Mouse (Mus musculus): ENCODE results near the gene Megf9. TPM values are rescaled to one million over a fixed set of nuclear protein-coding genes. Genes with fewer than 3 reads are reported as not detected.

Gene Megf9
- polyA plus RNA-seq, 1 experiment from 2014 or later = 28.2 TPM

- Histone ChIP-seq H3K27me3 (no peaks in the 10 kb centered on the region), H3K9ac (no peak overlapping the region), H3K36me3 (ENCODE audit: poor library complexity, severe bottlenecking) (no peaks in the 10 kb centered on the region), H3K4me3 (no peak overlapping the region), H3K4me1 (peaks cover 13% of the 10 kb centered on the region), H3K27ac (no peak overlapping the region), H3K9me3 (replicated peaks) (no peaks in the 10 kb centered on the region), H3K4me2 (no peak overlapping the region)
- 77% methylated on average over 1 of the region's 1 CpGs for WGBS
- no peak for ATAC-seq
Observed at GRCm38 (mm10) chr4:70517646-70518045, 17.1 kb downstream of the Megf9 start.

GRCm38 (mm10) chr4:70516289-70516688 lies 18.5 kb downstream of the Megf9 start:
- no peak overlapping the region for H3K4me3 ChIP-seq
- 92% methylated on average over 6 of the region's 6 CpGs for WGBS
- no peak overlapping the region for H3K4me2 ChIP-seq
- no peak for ATAC-seq
- H3K27me3 ChIP-seq = no peaks in the 10 kb centered on the region
- H3K9ac ChIP-seq = no peak overlapping the region
- H3K27ac ChIP-seq = no peak overlapping the region
- H3K36me3 ChIP-seq (ENCODE audit: poor library complexity, severe bottlenecking) = no peaks in the 10 kb centered on the region
- no peaks in the 10 kb centered on the region for H3K9me3 ChIP-seq (replicated peaks)
- peaks cover 11% of the 10 kb centered on the region for H3K4me1 ChIP-seq

GRCm38 (mm10) chr4:70515514-70515913 lies 19.3 kb downstream of the Megf9 start:
- Histone ChIP-seq H3K4me2 (no peak overlapping the region), H3K9ac (no peak overlapping the region), H3K4me3 (no peak overlapping the region), H3K4me1 (peaks cover 5% of the 10 kb centered on the region), H3K9me3 (replicated peaks) (no peaks in the 10 kb centered on the region), H3K27ac (no peak overlapping the region), H3K27me3 (no peaks in the 10 kb centered on the region), H3K36me3 (ENCODE audit: poor library complexity, severe bottlenecking) (no peaks in the 10 kb centered on the region)
- no peak for ATAC-seq

- Histone ChIP-seq H3K4me1 (peaks cover 13% of the 10 kb centered on the region), H3K9ac (no peak overlapping the region), H3K27ac (no peak overlapping the region; the same call in 1 of the 2 replicates), H3K36me3 (ENCODE audit: poor library complexity, severe bottlenecking) (no peaks in the 10 kb centered on the region), H3K9me3 (replicated peaks) (no peaks in the 10 kb centered on the region), H3K27me3 (no peaks in the 10 kb centered on the region), H3K4me2 (no peak overlapping the region), H3K4me3 (no peak overlapping the region)
- no peak; the same call in 1 of the 2 replicates for ATAC-seq
- 21% methylated on average over 2 of the region's 2 CpGs for WGBS
Observed at GRCm38 (mm10) chr4:70509987-70510386, 24.8 kb downstream of the Megf9 start.

- H3K4me1 ChIP-seq = peaks cover 13% of the 10 kb centered on the region
- H3K4me2 ChIP-seq = no peak overlapping the region
- ATAC-seq = peak; percentile 55; the same call in 1 of the 2 replicates
- no peaks in the 10 kb centered on the region for H3K27me3 ChIP-seq
- no peak overlapping the region for H3K4me3 ChIP-seq
- no peaks in the 10 kb centered on the region for H3K9me3 ChIP-seq (replicated peaks)
- no peak overlapping the region for H3K9ac ChIP-seq
- 3% methylated on average over 2 of the region's 2 CpGs for WGBS
- H3K36me3 ChIP-seq (ENCODE audit: poor library complexity, severe bottlenecking) = no peaks in the 10 kb centered on the region
- no peak overlapping the region; the same call in 1 of the 2 replicates for H3K27ac ChIP-seq
Observed at GRCm38 (mm10) chr4:70509565-70509964, 25.2 kb downstream of the Megf9 start.

GRCm38 (mm10) chr4:70508207-70508606 lies 26.6 kb downstream of the Megf9 start:
- WGBS = 94% methylated on average over 1 of the region's 1 CpGs
- no peak overlapping the region for H3K9ac ChIP-seq
- no peak overlapping the region for H3K27ac ChIP-seq
- ATAC-seq = no peak
- H3K27me3 ChIP-seq = no peaks in the 10 kb centered on the region
- no peaks in the 10 kb centered on the region for H3K36me3 ChIP-seq (ENCODE audit: poor library complexity, severe bottlenecking)
- H3K4me3 ChIP-seq = no peak overlapping the region
- no peak overlapping the region for H3K4me2 ChIP-seq
- H3K9me3 ChIP-seq (replicated peaks) = no peaks in the 10 kb centered on the region
- H3K4me1 ChIP-seq = peaks cover 13% of the 10 kb centered on the region

- H3K4me2 ChIP-seq = no peak overlapping the region
- H3K36me3 ChIP-seq (ENCODE audit: poor library complexity, severe bottlenecking) = no peaks in the 10 kb centered on the region
- no peaks in the 10 kb centered on the region for H3K27me3 ChIP-seq
- no peak overlapping the region for H3K27ac ChIP-seq
- 30% methylated on average over 3 of the region's 3 CpGs for WGBS
- H3K9me3 ChIP-seq (replicated peaks) = no peaks in the 10 kb centered on the region
- ATAC-seq = no peak
- H3K4me1 ChIP-seq = peaks cover 13% of the 10 kb centered on the region
- H3K4me3 ChIP-seq = no peak overlapping the region
- no peak overlapping the region for H3K9ac ChIP-seq
Observed at GRCm38 (mm10) chr4:70505951-70506350, 28.8 kb downstream of the Megf9 start.

- no peaks in the 10 kb centered on the region for H3K9me3 ChIP-seq (replicated peaks)
- peaks cover 4% of the 10 kb centered on the region for H3K4me1 ChIP-seq
- no peaks in the 10 kb centered on the region for H3K36me3 ChIP-seq (ENCODE audit: poor library complexity, severe bottlenecking)
- no peaks in the 10 kb centered on the region for H3K27me3 ChIP-seq
- ATAC-seq = no peak
- H3K4me2 ChIP-seq = no peak overlapping the region
- no peak overlapping the region for H3K27ac ChIP-seq
- H3K4me3 ChIP-seq = no peak overlapping the region
- no peak overlapping the region for H3K9ac ChIP-seq
- WGBS = 45% methylated on average over 1 of the region's 1 CpGs
Observed at GRCm38 (mm10) chr4:70503827-70504226, 31.0 kb downstream of the Megf9 start.

- ATAC-seq = no peak
- H3K4me2 ChIP-seq = no peak overlapping the region
- H3K9me3 ChIP-seq (replicated peaks) = no peaks in the 10 kb centered on the region
- H3K36me3 ChIP-seq (ENCODE audit: poor library complexity, severe bottlenecking) = no peaks in the 10 kb centered on the region
- no peak overlapping the region for H3K9ac ChIP-seq
- WGBS = 77% methylated on average over 3 of the region's 3 CpGs
- H3K27me3 ChIP-seq = no peaks in the 10 kb centered on the region
- H3K4me1 ChIP-seq = peaks cover 4% of the 10 kb centered on the region
- H3K4me3 ChIP-seq = no peak overlapping the region
- no peak overlapping the region for H3K27ac ChIP-seq
Observed at GRCm38 (mm10) chr4:70499285-70499684, 35.5 kb downstream of the Megf9 start.

GRCm38 (mm10) chr4:70496978-70497377 lies 37.8 kb downstream of the Megf9 start:
- H3K4me1 ChIP-seq = peaks cover 4% of the 10 kb centered on the region
- 83% methylated on average over 1 of the region's 1 CpGs for WGBS
- ATAC-seq = no peak

GRCm38 (mm10) chr4:70489792-70490191 lies 45.0 kb downstream of the Megf9 start:
- Histone ChIP-seq H3K36me3 (ENCODE audit: poor library complexity, severe bottlenecking) (no peaks in the 10 kb centered on the region), H3K27me3 (no peaks in the 10 kb centered on the region), H3K4me1 (no peaks in the 10 kb centered on the region), H3K4me3 (no peak overlapping the region), H3K27ac (no peak overlapping the region), H3K9me3 (replicated peaks) (no peaks in the 10 kb centered on the region), H3K9ac (no peak overlapping the region), H3K4me2 (no peak overlapping the region)
- ATAC-seq = no peak
- WGBS = 97% methylated on average over 2 of the region's 2 CpGs

More at GRCm38 (mm10) chr4:70496978-70497377, 37.8 kb downstream of the Megf9 start:
- Histone ChIP-seq H3K4me2 (no peak overlapping the region), H3K9ac (no peak overlapping the region), H3K27ac (no peak overlapping the region), H3K36me3 (ENCODE audit: poor library complexity, severe bottlenecking) (no peaks in the 10 kb centered on the region), H3K9me3 (replicated peaks) (no peaks in the 10 kb centered on the region), H3K4me3 (no peak overlapping the region), H3K27me3 (no peaks in the 10 kb centered on the region)

GRCm38 (mm10) chr4:70488415-70488814 lies 46.4 kb downstream of the Megf9 start:
- Histone ChIP-seq H3K27me3 (no peaks in the 10 kb centered on the region), H3K9me3 (replicated peaks) (no peaks in the 10 kb centered on the region), H3K4me2 (no peak overlapping the region), H3K36me3 (ENCODE audit: poor library complexity, severe bottlenecking) (no peaks in the 10 kb centered on the region), H3K27ac (no peak overlapping the region), H3K4me1 (no peaks in the 10 kb centered on the region), H3K4me3 (no peak overlapping the region), H3K9ac (no peak overlapping the region)
- ATAC-seq = no peak
- WGBS = 76% methylated on average over 3 of the region's 3 CpGs

GRCm38 (mm10) chr4:70484134-70484533 lies 50.7 kb downstream of the Megf9 start:
- ATAC-seq = no peak
- 95% methylated on average over 2 of the region's 2 CpGs for WGBS
- H3K4me1 ChIP-seq = no peaks in the 10 kb centered on the region
- H3K36me3 ChIP-seq (ENCODE audit: poor library complexity, severe bottlenecking) = no peaks in the 10 kb centered on the region
- H3K27ac ChIP-seq = no peak overlapping the region
- no peak overlapping the region for H3K9ac ChIP-seq
- no peak overlapping the region for H3K4me3 ChIP-seq
- no peak overlapping the region for H3K4me2 ChIP-seq
- no peaks in the 10 kb centered on the region for H3K9me3 ChIP-seq (replicated peaks)
- no peaks in the 10 kb centered on the region for H3K27me3 ChIP-seq

Measured in forebrain, embryonic 13.5 days (tissue).